Mouse (Mus musculus) limb, embryonic 13.5 days (tissue): ENCODE measurements at regions not wholly inside any gene's neighbourhood (a gene's known extent, or its start where the extent isn't known, plus 50 kb on each side); places are given as distances from the start of the nearest gene placed in this dataset.

Experiments used
- ATAC-seq: fragments of 200-750 bp; cut with Nextera tagmentation; 2 replicates; pipeline ENCODE4 v1.8.0; 2017; ENCODE audit warnings: low read depth, moderate number of reproducible peaks, moderate TSS enrichment; ENCODE audit not compliant: low FRiP score
- H3K27ac ChIP-seq: fragments of 300-500 bp; sonication (generic); 2 replicates; pipeline ENCODE4 v1.5.1; 2015; ENCODE audit warnings: inconsistent platforms, mild to moderate bottlenecking, moderate library complexity
- H3K27me3 ChIP-seq: fragments of 300-500 bp; sonication (generic); 2 replicates; pipeline ENCODE4 v1.6.1; 2015; ENCODE audit warnings: mild to moderate bottlenecking, inconsistent platforms
- H3K36me3 ChIP-seq: fragments of 300-500 bp; sonication (generic); 2 replicates; pipeline ENCODE4 v1.6.1; 2015; ENCODE audit warnings: inconsistent platforms, mild to moderate bottlenecking, moderate library complexity
- H3K4me1 ChIP-seq: fragments of 300-500 bp; sonication (generic); 2 replicates; pipeline ENCODE4 v1.6.1; 2015; ENCODE audit warnings: inconsistent platforms
- H3K4me2 ChIP-seq: fragments of 300-500 bp; sonication (generic); replicated peaks from 2 replicates; pipeline ENCODE4 v1.6.1; 2015; ENCODE audit warnings: inconsistent platforms, mild to moderate bottlenecking, moderate library complexity
- H3K4me3 ChIP-seq: fragments of 300-500 bp; sonication (generic); 2 replicates; pipeline ENCODE4 v1.5.1; 2015; ENCODE audit warnings: moderate library complexity, mild to moderate bottlenecking, inconsistent platforms
- H3K9ac ChIP-seq: fragments of 300-500 bp; sonication (generic); 2 replicates; pipeline ENCODE4 v1.6.1; 2015; ENCODE audit warnings: mild to moderate bottlenecking, inconsistent platforms
- H3K9me3 ChIP-seq: fragments of 300-500 bp; sonication (generic); 2 replicates; pipeline ENCODE4 v1.6.1; 2016; ENCODE audit warnings: inconsistent platforms
- WGBS: fragments of 180-500 bp; shearing (Covaris S2); methylation state at CpG from one replicate; pipeline ENCODE4 v1.1.7; 2015; 5-methylcytosine and 5-hydroxymethylcytosine counted together

DNA sequence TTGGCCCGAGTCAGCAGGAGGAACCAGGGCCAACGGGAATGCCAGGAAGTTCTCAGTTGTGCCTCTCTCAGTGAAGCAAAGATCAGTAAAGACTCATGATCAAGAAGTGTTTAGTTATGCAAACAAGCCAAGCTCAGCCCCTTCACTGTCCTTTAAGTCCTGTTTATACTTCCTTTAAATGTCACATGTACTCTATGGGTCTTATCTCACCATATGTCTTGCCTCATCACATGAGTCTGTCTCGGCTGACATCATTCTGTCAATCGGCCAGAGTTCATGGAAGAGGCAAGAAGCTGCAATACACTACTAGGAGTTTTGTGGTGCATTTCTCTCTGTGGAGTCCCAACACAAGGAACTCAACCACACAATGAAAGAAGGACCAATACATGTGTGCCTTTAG is 71.8 kb downstream of the Scp2d1 start:
- 79% methylated on average over 4 of the region's 4 CpGs for WGBS
- no peak overlapping the region for H3K27ac ChIP-seq
- H3K4me3 ChIP-seq, result no peak overlapping the region
- H3K4me1 ChIP-seq, result no peaks in the 10 kb centered on the region
- no peak overlapping the region for H3K4me2 ChIP-seq
- H3K36me3 ChIP-seq, result no peaks in the 10 kb centered on the region
- H3K9ac ChIP-seq, result no peak overlapping the region
- no peaks in the 10 kb centered on the region for H3K9me3 ChIP-seq
- no peak for ATAC-seq
- H3K27me3 ChIP-seq, result no peaks in the 10 kb centered on the region

DNA sequence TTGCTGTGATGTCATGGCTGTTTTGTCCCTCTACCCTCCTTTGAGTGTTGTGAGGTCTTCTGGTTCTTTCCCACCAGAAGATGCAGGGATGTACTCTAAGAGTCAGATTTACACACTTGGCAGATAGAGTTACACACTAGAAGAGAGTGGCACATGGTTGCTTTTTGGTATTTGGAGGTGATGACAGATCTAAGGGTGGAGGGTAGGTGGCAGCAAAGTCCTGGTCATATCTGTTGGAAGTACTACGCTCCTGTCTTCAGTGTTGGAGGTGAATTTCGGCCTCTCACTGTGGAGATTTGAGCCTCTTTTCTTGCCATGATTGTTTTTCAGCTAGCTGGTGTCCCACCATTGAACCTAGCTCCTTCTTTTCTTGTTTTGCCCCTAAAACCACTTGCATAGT is 73.0 kb downstream of the Scp2d1 start:
- no peaks in the 10 kb centered on the region for H3K36me3 ChIP-seq
- no peak for ATAC-seq
- H3K9me3 ChIP-seq, result no peaks in the 10 kb centered on the region
- no peak overlapping the region for H3K4me2 ChIP-seq
- H3K4me1 ChIP-seq, result no peaks in the 10 kb centered on the region
- 76% methylated on average over 2 of the region's 2 CpGs for WGBS
- no peaks in the 10 kb centered on the region for H3K27me3 ChIP-seq
- no peak overlapping the region for H3K27ac ChIP-seq
- H3K4me3 ChIP-seq, result no peak overlapping the region
- H3K9ac ChIP-seq, result no peak overlapping the region

DNA sequence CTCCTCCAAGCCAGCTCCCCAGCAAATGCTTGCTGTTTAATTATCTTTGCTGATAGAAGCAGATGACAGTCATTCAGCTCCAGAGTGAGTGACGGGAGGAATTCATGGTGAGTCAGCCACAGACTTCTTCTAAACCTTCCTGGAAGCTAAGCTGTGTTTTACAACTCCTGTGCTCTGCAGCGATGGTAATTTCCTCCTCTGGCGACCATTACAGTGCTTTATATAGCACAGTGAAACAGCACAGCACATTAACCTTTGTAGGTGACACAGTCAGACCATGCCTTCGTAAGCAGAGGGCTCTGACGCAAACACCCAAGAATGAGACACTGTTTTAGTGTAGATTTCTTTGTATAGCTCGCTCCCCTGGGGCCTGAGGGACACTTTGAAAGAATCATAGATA is 83.3 kb downstream of the Scp2d1 start:
- H3K4me2 ChIP-seq, result no peak overlapping the region
- H3K27me3 ChIP-seq, result no peaks in the 10 kb centered on the region
- H3K4me3 ChIP-seq, result no peak overlapping the region
- WGBS, result 31% methylated on average over 6 of the region's 6 CpGs
- peak; percentile 51; the same call in 1 of the 2 replicates for ATAC-seq
- no peaks in the 10 kb centered on the region for H3K36me3 ChIP-seq
- no peaks in the 10 kb centered on the region for H3K4me1 ChIP-seq
- H3K9me3 ChIP-seq, result no peaks in the 10 kb centered on the region
- H3K27ac ChIP-seq, result no peak overlapping the region
- H3K9ac ChIP-seq, result no peak overlapping the region

DNA sequence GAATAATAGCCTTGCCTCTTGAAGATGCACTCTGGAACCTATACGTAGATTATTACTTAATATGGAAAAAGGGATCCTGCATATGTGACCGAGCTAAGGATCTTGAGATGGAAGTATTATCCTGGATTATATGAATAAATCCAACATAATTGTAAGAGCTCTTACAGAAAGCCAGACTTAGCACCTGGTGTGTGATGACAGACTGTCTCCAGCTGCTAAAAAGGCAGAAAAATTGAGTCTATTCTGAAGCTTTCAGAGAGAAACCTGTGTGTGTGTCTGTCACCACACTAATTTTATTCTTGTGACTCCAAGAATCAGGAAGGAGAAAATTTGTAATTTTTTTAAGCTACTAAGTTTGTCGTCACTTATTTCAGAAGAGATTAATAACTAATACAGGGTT is 122.4 kb downstream of the Scp2d1 start:
- H3K4me3 ChIP-seq, result no peak overlapping the region
- no peaks in the 10 kb centered on the region for H3K36me3 ChIP-seq
- H3K9ac ChIP-seq, result no peak overlapping the region
- no peaks in the 10 kb centered on the region for H3K4me1 ChIP-seq
- no peak overlapping the region for H3K27ac ChIP-seq
- no peak overlapping the region for H3K4me2 ChIP-seq
- WGBS, result 84% methylated on average over 3 of the region's 3 CpGs
- no peaks in the 10 kb centered on the region for H3K9me3 ChIP-seq
- no peak for ATAC-seq
- no peaks in the 10 kb centered on the region for H3K27me3 ChIP-seq

DNA sequence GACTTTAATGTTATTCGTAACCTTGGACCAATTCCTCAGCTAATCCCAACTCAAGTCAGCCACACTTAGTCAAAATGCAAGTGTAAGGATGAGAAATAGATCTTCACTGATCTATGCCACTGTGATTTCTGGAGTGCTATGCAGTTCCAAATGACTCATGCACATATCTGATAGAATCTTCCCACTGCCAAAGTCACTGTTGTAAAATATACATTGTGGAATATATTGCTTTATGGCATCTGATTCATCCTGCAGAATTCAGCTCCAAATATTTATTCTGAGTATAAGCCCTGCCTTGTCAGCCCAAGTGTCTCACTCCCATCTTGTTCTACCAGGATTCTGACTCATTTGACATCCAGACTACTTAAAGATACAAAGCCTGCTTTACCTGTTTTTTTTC is 123.0 kb downstream of the Scp2d1 start:
- 96% methylated on average over 1 of the region's 1 CpGs for WGBS
- Histone ChIP-seq H3K9ac (no peak overlapping the region), H3K36me3 (no peaks in the 10 kb centered on the region), H3K27ac (no peak overlapping the region), H3K9me3 (no peaks in the 10 kb centered on the region), H3K4me1 (no peaks in the 10 kb centered on the region), H3K27me3 (no peaks in the 10 kb centered on the region), H3K4me2 (no peak overlapping the region), H3K4me3 (no peak overlapping the region)
- no peak for ATAC-seq

DNA sequence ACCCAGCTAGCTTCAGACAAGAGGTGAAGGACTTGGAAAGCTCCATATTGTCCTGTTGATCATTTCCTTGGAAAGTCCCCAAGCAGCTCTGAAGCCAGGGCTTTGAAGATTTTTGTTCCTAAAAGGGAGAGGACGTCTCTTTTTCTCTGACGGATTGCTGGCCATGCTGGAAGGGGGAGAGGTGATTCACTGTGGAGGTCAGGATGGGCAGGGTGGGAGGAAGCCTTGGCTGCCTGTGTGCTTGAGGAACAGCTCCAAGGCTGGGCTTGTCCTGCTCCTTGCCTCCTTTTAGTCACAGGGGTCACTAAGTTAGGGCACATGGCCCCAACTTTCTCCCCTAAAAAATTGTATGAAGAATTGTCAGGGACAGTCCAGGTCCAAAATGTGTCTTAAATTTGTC is 125.8 kb downstream of the Scp2d1 start:
- Histone ChIP-seq H3K4me1 (no peaks in the 10 kb centered on the region), H3K9ac (no peak overlapping the region), H3K27me3 (no peaks in the 10 kb centered on the region), H3K9me3 (no peaks in the 10 kb centered on the region), H3K27ac (no peak overlapping the region), H3K4me3 (no peak overlapping the region), H3K36me3 (no peaks in the 10 kb centered on the region), H3K4me2 (no peak overlapping the region)
- ATAC-seq, result no peak
- 46% methylated on average over 2 of the region's 2 CpGs for WGBS
